Mouse (Mus musculus) R1 (cell line): ENCODE results near the gene Set.
"Not testable (repeated sequence)": the region's sequence is repeated elsewhere in the genome, so short reads cannot be mapped to it uniquely, and the experiment has no call there.

Experiments
- DNase-seq: peaks from one replicate; pipeline ENCODE4 v3.0.0-alpha.2; 2018; ENCODE audit warnings: low read depth, low spot score

Gene Set

DNA sequence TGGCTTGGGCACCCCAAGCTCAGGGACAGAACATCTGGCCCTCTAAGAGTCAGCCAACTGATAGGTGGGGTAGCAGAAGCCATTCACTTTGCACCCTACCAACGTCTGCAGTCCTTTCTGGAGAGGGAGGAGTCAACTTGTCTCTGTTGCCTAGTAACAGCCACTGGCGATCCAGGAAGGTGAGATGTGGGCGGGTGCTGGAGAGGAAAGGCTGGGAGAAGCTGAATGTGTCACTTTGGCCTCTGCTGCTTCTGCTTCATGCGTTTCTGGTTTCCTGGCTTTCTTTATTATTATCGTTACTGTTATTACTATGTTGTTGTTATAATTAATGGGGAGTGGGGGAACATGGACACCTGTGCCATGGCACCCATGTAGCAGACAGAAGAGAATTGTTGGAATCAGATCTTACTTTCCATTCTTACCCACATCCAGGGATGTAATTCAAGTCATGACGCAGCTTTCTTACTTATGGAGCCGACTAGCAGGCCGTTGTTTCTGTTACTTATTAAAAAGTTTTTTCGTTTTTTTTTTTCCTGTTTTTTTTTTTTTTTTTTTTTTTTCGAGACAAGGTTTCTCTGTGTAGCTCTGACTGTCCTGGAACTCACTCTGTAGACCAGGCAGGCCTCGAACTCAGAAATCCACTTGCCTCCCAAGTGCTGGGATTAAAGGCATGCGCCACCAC lies at the start of gene Set:
TSS of gene Set (plus strand) at position 156 of the 682 bp plus-strand sequence.
- peak; percentile 96 for DNase-seq

DNA sequence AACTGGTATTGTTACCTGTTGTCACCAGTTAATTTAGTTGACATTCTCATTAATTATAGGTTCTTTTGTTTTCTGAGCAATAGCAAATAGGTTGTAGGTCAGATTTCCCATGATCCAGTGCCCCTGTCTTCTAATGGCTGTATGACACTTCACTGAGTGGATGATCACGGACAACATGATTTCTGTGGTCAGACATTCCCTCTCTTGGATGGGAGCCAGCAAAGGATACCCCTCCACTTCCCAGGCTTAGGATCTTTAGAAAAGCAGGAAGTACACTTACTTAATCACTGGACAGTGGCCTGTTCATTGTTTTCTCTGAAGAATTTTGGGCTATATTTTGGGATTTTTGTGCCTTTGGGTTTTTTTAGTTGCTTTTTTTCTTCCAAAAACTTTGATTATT lies 48.1 kb upstream of the Set start:
- no peak for DNase-seq

DNA sequence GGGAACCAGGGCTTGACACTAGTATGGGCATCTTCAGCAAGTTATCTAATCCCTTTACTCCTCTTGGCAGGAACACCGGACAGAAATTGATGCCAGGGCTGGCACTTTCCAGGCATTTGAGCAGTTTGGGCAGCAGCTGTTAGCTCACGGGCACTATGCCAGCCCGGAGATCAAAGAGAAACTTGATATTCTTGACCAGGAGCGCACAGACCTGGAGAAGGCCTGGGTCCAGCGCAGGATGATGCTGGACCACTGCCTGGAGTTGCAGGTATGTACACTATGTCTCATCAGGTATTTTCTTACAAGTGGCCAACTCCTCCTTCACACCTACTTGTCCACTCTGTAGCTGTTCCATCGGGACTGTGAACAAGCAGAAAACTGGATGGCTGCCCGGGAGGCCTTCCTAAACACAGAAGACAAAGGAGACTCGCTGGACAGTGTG lies 46.3 kb upstream of the Set start:
- DNase-seq, result no peak

GRCm38 (mm10) chr2:30014326-30014966 lies 42.7 kb upstream of the Set start:
- no peak for DNase-seq

GRCm38 (mm10) chr2:30025454-30025853 lies 31.7 kb upstream of the Set start:
- DNase-seq, result no peak

GRCm38 (mm10) chr2:30026997-30027396 lies 30.2 kb upstream of the Set start:
- DNase-seq, result no peak

DNA sequence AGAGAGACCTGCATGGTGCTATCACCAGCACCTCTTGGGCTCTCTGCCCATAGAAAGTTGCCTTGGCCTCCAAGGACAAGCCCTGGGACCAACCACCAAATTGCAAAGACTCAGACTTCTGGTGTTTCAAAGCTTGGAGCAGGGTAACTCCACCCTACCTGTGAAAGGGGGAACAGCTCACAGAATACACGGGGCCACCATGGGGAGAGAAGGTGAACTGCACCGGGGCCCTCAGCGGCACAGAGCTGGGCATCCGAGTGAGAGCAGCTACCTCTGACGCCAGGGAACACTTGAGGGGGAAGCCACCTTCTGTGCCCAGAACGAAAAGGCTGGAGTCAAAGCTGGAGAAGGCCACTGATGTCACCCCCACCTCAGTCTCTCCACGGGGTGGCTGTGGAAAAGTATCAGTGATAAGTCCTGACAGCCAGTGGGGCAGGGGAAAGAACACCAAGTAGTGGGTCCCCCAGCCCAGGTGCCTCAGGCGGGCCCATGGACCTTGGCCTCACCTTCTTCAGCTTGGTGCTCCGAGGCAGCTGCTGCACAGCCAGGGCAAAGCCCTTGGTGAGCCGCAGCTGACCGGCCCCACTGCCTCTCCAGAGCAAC lies 24.8 kb upstream of the Set start:
- peak; percentile 77 for DNase-seq

DNA sequence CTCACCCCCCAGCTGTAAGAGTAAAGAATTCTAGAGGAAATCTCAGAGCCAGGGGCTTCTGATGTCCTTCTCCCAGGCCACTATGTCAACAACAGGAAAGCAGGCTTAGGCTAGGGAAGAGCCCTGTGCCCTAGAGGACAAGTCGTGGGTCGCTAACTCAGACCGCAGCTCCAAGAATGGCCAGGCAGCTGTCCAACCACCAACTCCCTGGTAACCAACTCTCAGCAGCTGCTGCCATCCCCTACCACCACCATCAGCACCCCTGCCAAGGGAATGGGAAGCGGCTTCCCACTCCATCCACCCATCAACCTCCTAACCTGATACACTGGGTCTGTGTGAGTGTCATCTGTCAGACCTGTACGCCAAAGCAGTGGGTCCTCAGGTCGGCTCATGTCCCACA lies 24.2 kb upstream of the Set start:
- DNase-seq, result no peak

DNA sequence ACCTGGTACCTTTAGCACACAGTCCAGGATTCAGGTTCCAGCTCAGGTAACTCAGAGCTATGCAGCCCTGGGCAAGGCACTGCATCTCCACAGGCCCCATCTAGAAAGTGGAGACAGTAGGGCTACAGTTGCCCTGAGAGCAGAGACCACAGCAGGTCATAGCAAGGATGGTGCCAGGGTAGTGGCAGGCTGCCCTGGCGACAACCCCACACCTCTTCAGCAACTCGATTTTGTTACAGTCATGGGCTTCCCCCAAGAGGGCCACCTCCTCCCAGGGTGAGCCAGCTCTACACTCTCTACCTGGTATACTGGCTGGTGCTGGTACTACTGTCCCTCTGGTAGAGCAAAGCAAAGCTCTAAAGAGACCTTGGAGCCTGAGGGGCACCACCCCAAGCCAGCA lies 19.4 kb upstream of the Set start:
- DNase-seq, result no peak

- DNase-seq, result no peak
These were observed 18.8 kb upstream of the Set start for GRCm38 (mm10) chr2:30038370-30038769.

GRCm38 (mm10) chr2:30039687-30040086 lies 17.5 kb upstream of the Set start:
- no peak for DNase-seq

DNA sequence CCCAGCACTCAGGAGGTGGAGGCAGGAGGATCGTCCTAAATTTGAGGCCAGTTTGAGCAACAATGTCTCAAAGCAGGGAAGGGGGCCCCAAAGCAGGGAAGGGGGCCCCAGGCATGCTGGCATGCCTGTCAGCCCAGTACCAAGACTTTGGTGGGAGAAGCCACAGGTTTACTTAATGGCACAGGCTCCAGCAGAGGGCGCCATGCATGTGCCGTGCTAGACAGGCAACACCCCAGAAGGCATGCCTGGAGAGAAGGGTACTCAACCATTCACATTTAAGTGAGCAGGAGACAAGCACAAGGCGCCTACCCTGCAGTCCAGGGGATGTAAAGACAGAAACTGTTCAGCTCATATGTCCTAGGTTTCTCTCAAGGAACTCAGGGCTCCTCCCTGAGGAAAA lies 14.7 kb upstream of the Set start:
- peak; percentile 96 for DNase-seq

DNA sequence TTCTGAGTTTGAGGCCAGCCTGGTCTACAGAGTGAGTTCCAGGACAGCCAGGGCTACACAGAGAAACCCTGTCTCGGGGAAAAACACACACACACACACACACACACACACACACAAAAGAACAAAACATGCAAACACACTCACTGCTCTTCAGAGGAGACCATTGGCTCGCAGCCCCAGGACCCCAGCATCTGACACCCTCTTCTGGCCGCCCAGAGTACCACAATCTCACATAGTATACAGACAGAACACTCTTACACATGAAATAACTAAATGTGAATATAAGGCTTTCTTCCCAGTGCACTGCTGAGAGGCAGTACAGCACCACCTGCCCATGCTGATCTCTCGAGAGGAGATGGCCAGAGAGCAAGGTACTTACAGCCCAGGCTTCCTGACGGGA lies 12.6 kb upstream of the Set start:
- DNase-seq, result peak; percentile 63

DNA sequence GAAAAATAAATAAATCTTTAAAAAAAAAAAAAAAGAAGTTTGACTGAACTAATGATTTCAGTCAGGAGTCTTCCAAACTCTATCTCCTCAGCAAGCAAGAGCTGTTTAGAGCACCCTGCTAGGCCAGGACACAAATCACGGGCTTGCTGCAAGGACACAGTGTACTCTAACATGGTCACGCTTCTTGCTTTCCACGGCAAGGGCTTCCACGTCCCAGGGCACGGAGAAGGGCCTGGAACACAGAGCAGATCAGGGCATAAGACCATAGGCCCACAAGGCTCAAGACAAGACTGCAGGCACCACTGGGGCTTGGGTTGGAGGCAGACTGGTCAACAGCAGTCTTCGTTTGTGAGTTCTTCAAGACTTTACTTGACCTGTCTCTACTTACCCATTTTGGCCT lies 10.1 kb upstream of the Set start:
- DNase-seq, result no peak

DNA sequence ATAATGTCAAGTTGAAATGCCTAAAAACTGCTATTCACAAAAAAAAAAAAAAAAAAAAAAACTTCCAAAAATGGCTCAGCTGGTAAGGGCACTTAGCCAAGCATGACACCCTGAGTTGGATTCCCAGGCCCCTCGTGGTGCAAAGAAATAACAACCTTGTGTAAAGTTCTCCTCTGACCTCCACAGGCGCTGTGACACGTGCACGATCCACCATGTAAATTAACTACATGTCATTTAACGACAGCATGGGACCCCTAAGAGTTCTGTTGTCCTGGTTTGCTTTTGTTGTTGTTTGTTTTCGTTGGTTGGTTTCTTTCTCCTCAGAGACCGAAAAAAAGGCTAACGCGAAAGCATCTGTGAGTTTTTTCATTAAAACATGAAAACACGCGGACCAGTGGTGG lies 9.1 kb upstream of the Set start:
- DNase-seq, result peak; percentile 73

- peak; percentile 97 for DNase-seq
These were observed 8.3 kb upstream of the Set start, which contains the start of gene Wdr34 for GRCm38 (mm10) chr2:30048699-30049388. Gene Wdr34 (minus strand): TSS chr2:30048881.

- DNase-seq, result no peak
These were observed 7.3 kb upstream of the Set start for GRCm38 (mm10) chr2:30049831-30050230.

DNA sequence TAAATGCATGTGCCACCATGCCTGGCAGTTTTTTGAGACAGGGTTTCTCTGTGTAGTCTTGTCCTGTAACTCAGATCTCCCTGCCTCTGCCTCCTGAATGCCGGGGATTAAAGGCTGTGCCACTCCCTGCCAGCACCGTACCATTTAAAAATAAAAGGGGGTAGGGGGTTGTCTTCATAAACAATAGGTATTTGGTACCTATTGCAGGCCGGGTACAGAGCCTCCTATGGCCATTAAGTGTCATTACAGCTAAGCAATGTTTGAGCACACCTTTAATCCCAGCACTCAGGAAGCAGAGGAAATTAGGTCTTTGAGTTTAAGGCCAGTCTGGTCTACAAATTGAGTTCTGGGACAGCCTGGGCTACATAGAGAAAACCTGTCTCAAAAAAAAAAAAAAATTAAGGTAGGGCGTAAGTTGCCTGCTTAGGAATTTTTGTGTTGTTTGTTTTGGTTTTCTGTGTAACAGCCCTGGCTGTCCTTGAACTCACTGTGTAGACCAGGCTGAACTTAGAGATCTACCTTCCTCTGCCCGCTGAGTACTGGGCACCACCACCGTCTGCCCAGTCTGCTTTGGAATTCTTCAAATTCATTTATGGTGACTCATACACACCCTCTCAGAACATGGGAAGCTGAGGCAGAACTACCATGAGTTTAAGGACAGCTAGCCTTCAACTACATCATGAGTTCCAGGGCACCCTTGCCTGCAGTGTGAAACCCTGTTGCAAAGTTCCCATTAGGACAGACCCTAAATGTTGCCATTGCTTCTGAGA lies 5.0 kb upstream of the Set start:
- DNase-seq, result peak; percentile 83

DNA sequence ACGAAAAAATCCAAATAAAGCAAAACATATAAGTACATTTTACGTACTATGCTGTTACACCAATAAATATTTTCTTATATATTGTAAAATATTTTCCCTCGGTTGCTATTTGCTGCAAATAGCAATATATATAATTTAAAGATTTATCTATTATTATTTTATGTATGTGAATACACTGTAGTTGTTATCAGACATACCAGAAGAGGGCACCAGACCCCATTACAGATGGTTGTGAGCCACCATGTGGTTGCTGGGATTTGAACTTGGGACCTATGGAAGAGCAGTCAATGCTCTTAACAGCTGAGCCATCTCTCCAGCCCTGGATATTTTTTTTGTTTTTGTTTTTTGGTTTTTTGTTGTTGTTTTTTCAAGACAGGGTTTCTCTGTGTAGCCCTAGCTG lies 1.9 kb upstream of the Set start:
- DNase-seq, result not testable (repeated sequence)

DNA sequence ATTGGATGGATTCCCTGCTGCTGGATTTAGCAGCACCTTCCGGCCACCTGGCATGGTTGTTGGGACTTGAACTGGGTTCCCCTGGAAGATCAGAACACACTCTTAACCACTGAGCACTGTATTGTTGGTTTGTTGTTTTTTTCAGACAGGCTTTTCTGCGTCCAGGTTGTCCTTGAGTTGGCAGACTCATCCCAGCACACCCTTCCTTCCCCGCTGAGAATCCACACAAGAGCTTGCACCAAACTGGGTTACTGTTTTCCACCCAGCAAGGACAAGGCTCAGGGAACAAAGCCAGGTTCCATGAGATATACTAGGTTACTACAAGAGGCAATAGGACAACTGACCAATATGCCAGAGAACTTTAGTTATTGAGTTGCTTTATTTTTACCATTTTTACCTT lies 442 bp upstream of the Set start:
- peak; percentile 59 for DNase-seq

DNA sequence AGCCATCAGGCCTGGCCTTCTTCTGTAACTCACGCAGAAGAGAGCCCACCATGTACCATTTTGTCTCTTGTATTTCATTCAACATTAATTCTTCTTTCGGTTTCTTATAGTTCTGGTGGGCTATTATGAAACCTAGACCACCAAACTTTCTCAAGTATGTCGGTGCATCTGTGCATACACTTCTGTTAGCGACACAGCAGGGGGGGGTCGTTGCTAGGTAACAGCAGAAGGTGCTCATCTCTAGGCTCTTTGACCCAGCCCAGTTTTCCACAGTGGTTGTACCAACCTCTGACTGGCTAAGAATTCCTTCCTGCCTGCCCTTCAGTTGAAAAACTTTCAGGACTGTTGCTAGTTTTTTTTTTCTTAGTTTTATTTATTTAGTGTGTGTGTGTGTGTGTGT lies 1.2 kb downstream of the Set start:
- peak; percentile 94 for DNase-seq
